Mouse (Mus musculus) brain, embryonic 14.5 days (tissue): Measurements from ENCODE around the gene Mast4.

Experiments used
- CTCF ChIP-seq: fragments of 200-500 bp; IDR thresholded peaks from 2 replicates; pipeline ENCODE4 v1.5.1; 2012; ENCODE audit warnings: inconsistent platforms, mild to moderate bottlenecking, moderate library complexity, borderline replicate concordance; ENCODE audit not compliant: insufficient read depth, insufficient read length; ENCODE audit errors: extremely low read depth
- POLR2A ChIP-seq: fragments of 200-500 bp; IDR thresholded peaks from 2 replicates; pipeline ENCODE4 v1.6.1; 2012; ENCODE audit warnings: mild to moderate bottlenecking, inconsistent platforms, borderline replicate concordance; ENCODE audit not compliant: poor library complexity, insufficient read depth, insufficient read length, severe bottlenecking; ENCODE audit errors: extremely low read depth

GRCm38 (mm10) chr13:103027456-103028078 is 306.7 kb downstream of the Mast4 start:
- TF ChIP-seq CTCF, result no peak
- TF ChIP-seq POLR2A, result no peak
